Mouse (Mus musculus): ENCODE data around the gene Pde3a. TPM values are rescaled to one million over a fixed set of nuclear protein-coding genes. Genes with fewer than 3 reads are reported as not detected.
A peak's percentile ranks its signal among the peaks of the same experiment; 100 is the strongest.

Gene Pde3a
- polyA plus RNA-seq, 1 experiment from 2014 or later, result 4.8 TPM

GRCm38 (mm10) chr6:141404649-141405048, 155.6 kb downstream of the Pde3a start:
- Histone ChIP-seq H3K4me3 (ENCODE audit: low read depth, low read length) (no peak overlapping the region), H3K36me3 (ENCODE audit: control insufficient read depth, insufficient read depth, low read length) (no peaks in the 10 kb centered on the region), H3K27ac (replicated peaks; ENCODE audit: low read depth, low read length) (no peak overlapping the region), H3K27me3 (replicated peaks; ENCODE audit: control insufficient read depth, insufficient read depth, low read length) (no peaks in the 10 kb centered on the region), H3K4me2 (ENCODE audit: low read depth, low read length) (no peak overlapping the region), H3K4me1 (ENCODE audit: control insufficient read depth, insufficient read depth, low read length) (peaks cover 11% of the 10 kb centered on the region), H3K9ac (ENCODE audit: low read depth, low read length) (no peak overlapping the region), H3K9me3 (ENCODE audit: control insufficient read depth, low read length) (no peaks in the 10 kb centered on the region)
- DNase-seq (ENCODE audit: low spot score) (no peak), ATAC-seq (ENCODE audit: low read depth) (no peak)
- 63% methylated on average over 7 of the region's 7 CpGs for WGBS

GRCm38 (mm10) chr6:141405496-141405895, 156.4 kb downstream of the Pde3a start:
- H3K4me3 ChIP-seq (ENCODE audit: low read depth, low read length), result no peak overlapping the region
- H3K36me3 ChIP-seq (ENCODE audit: control insufficient read depth, insufficient read depth, low read length), result no peaks in the 10 kb centered on the region
- H3K27me3 ChIP-seq (replicated peaks; ENCODE audit: control insufficient read depth, insufficient read depth, low read length), result no peaks in the 10 kb centered on the region
- 43% methylated on average over 5 of the region's 5 CpGs for WGBS
- DNase-seq (ENCODE audit: low spot score) (no peak), ATAC-seq (ENCODE audit: low read depth) (no peak)
- no peaks in the 10 kb centered on the region for H3K9me3 ChIP-seq (ENCODE audit: control insufficient read depth, low read length)
- no peak overlapping the region for H3K4me2 ChIP-seq (ENCODE audit: low read depth, low read length)
- no peak overlapping the region for H3K9ac ChIP-seq (ENCODE audit: low read depth, low read length)
- H3K27ac ChIP-seq (replicated peaks; ENCODE audit: low read depth, low read length), result peak overlapping the region; percentile 24; the same call in 1 of the 2 replicates
- H3K4me1 ChIP-seq (ENCODE audit: control insufficient read depth, insufficient read depth, low read length), result peaks cover 11% of the 10 kb centered on the region

GRCm38 (mm10) chr6:141408758-141409157, 159.7 kb downstream of the Pde3a start:
- 84% methylated on average over 4 of the region's 4 CpGs for WGBS
- no peak for ATAC-seq (ENCODE audit: low read depth)
- Histone ChIP-seq H3K9me3 (ENCODE audit: control insufficient read depth, low read length) (no peaks in the 10 kb centered on the region), H3K9ac (ENCODE audit: low read depth, low read length) (no peak overlapping the region), H3K4me3 (ENCODE audit: low read depth, low read length) (no peak overlapping the region), H3K4me2 (ENCODE audit: low read depth, low read length) (no peak overlapping the region), H3K27me3 (replicated peaks; ENCODE audit: control insufficient read depth, insufficient read depth, low read length) (no peaks in the 10 kb centered on the region), H3K36me3 (ENCODE audit: control insufficient read depth, insufficient read depth, low read length) (no peaks in the 10 kb centered on the region), H3K4me1 (ENCODE audit: control insufficient read depth, insufficient read depth, low read length) (peaks cover 15% of the 10 kb centered on the region), H3K27ac (replicated peaks; ENCODE audit: low read depth, low read length) (no peak overlapping the region)
- no peak for DNase-seq (ENCODE audit: low spot score)

- DNase-seq (ENCODE audit: low spot score) (peak; percentile 53), ATAC-seq (ENCODE audit: low read depth) (no peak)
- no peaks in the 10 kb centered on the region for H3K9me3 ChIP-seq (ENCODE audit: control insufficient read depth, low read length)
- no peak overlapping the region for H3K9ac ChIP-seq (ENCODE audit: low read depth, low read length)
- 56% methylated on average over 5 of the region's 5 CpGs for WGBS
- no peak overlapping the region for H3K4me2 ChIP-seq (ENCODE audit: low read depth, low read length)
- no peak overlapping the region for H3K27ac ChIP-seq (replicated peaks; ENCODE audit: low read depth, low read length)
- no peaks in the 10 kb centered on the region for H3K36me3 ChIP-seq (ENCODE audit: control insufficient read depth, insufficient read depth, low read length)
- no peaks in the 10 kb centered on the region for H3K27me3 ChIP-seq (replicated peaks; ENCODE audit: control insufficient read depth, insufficient read depth, low read length)
- no peak overlapping the region for H3K4me3 ChIP-seq (ENCODE audit: low read depth, low read length)
- peaks cover 4% of the 10 kb centered on the region for H3K4me1 ChIP-seq (ENCODE audit: control insufficient read depth, insufficient read depth, low read length)
These were observed 161.8 kb downstream of the Pde3a start for GRCm38 (mm10) chr6:141410836-141411235.

GRCm38 (mm10) chr6:141425114-141425513, 176.0 kb downstream of the Pde3a start:
- H3K36me3 ChIP-seq (ENCODE audit: control insufficient read depth, insufficient read depth, low read length), result no peaks in the 10 kb centered on the region
- no peaks in the 10 kb centered on the region for H3K4me1 ChIP-seq (ENCODE audit: control insufficient read depth, insufficient read depth, low read length)
- WGBS, result 91% methylated on average over 6 of the region's 6 CpGs
- no peak overlapping the region for H3K9ac ChIP-seq (ENCODE audit: low read depth, low read length)
- no peak overlapping the region for H3K4me2 ChIP-seq (ENCODE audit: low read depth, low read length)
- no peak overlapping the region for H3K4me3 ChIP-seq (ENCODE audit: low read depth, low read length)
- no peak overlapping the region for H3K27ac ChIP-seq (replicated peaks; ENCODE audit: low read depth, low read length)
- H3K9me3 ChIP-seq (ENCODE audit: control insufficient read depth, low read length), result no peaks in the 10 kb centered on the region
- ATAC-seq (ENCODE audit: low read depth) (no peak), DNase-seq (ENCODE audit: low spot score) (no peak)
- no peaks in the 10 kb centered on the region for H3K27me3 ChIP-seq (replicated peaks; ENCODE audit: control insufficient read depth, insufficient read depth, low read length)

GRCm38 (mm10) chr6:141428587-141428986, 179.5 kb downstream of the Pde3a start:
- H3K4me2 ChIP-seq (ENCODE audit: low read depth, low read length), result no peak overlapping the region
- no peaks in the 10 kb centered on the region for H3K36me3 ChIP-seq (ENCODE audit: control insufficient read depth, insufficient read depth, low read length)
- H3K9me3 ChIP-seq (ENCODE audit: control insufficient read depth, low read length), result no peaks in the 10 kb centered on the region
- no peak overlapping the region for H3K27ac ChIP-seq (replicated peaks; ENCODE audit: low read depth, low read length)
- ATAC-seq (ENCODE audit: low read depth), result no peak
- 74% methylated on average over 4 of the region's 4 CpGs for WGBS
- no peaks in the 10 kb centered on the region for H3K4me1 ChIP-seq (ENCODE audit: control insufficient read depth, insufficient read depth, low read length)
- no peak overlapping the region for H3K4me3 ChIP-seq (ENCODE audit: low read depth, low read length)
- no peaks in the 10 kb centered on the region for H3K27me3 ChIP-seq (replicated peaks; ENCODE audit: control insufficient read depth, insufficient read depth, low read length)
- H3K9ac ChIP-seq (ENCODE audit: low read depth, low read length), result no peak overlapping the region
- no peak for DNase-seq (ENCODE audit: low spot score)

GRCm38 (mm10) chr6:141430134-141430533, 181.1 kb downstream of the Pde3a start:
- 97% methylated on average over 1 of the region's 1 CpGs for WGBS
- H3K27me3 ChIP-seq (replicated peaks; ENCODE audit: control insufficient read depth, insufficient read depth, low read length), result no peaks in the 10 kb centered on the region
- no peak overlapping the region for H3K27ac ChIP-seq (replicated peaks; ENCODE audit: low read depth, low read length)
- ATAC-seq (ENCODE audit: low read depth), result no peak
- H3K9ac ChIP-seq (ENCODE audit: low read depth, low read length), result no peak overlapping the region
- peaks cover 11% of the 10 kb centered on the region for H3K4me1 ChIP-seq (ENCODE audit: control insufficient read depth, insufficient read depth, low read length)
- no peak overlapping the region for H3K4me2 ChIP-seq (ENCODE audit: low read depth, low read length)
- no peak for DNase-seq (ENCODE audit: low spot score)
- H3K9me3 ChIP-seq (ENCODE audit: control insufficient read depth, low read length), result no peaks in the 10 kb centered on the region
- H3K36me3 ChIP-seq (ENCODE audit: control insufficient read depth, insufficient read depth, low read length), result no peaks in the 10 kb centered on the region
- H3K4me3 ChIP-seq (ENCODE audit: low read depth, low read length), result no peak overlapping the region

GRCm38 (mm10) chr6:141432271-141432974, 183.4 kb downstream of the Pde3a start:
- H3K36me3 ChIP-seq (ENCODE audit: control insufficient read depth, insufficient read depth, low read length), result no peaks in the 10 kb centered on the region
- H3K4me2 ChIP-seq (ENCODE audit: low read depth, low read length), result no peak overlapping the region
- no peak for ATAC-seq (ENCODE audit: low read depth)
- H3K9me3 ChIP-seq (ENCODE audit: control insufficient read depth, low read length), result no peaks in the 10 kb centered on the region
- no peaks in the 10 kb centered on the region for H3K27me3 ChIP-seq (replicated peaks; ENCODE audit: control insufficient read depth, insufficient read depth, low read length)
- no peak overlapping the region for H3K9ac ChIP-seq (ENCODE audit: low read depth, low read length)
- peaks cover 11% of the 10 kb centered on the region for H3K4me1 ChIP-seq (ENCODE audit: control insufficient read depth, insufficient read depth, low read length)
- no peak overlapping the region for H3K27ac ChIP-seq (replicated peaks; ENCODE audit: low read depth, low read length)
- WGBS, result 84% methylated on average over 13 of the region's 13 CpGs
- no peak overlapping the region for H3K4me3 ChIP-seq (ENCODE audit: low read depth, low read length)
- DNase-seq (ENCODE audit: low spot score), result no peak
